Mouse (Mus musculus): ENCODE measurements around the gene Mctp1.

DNA sequence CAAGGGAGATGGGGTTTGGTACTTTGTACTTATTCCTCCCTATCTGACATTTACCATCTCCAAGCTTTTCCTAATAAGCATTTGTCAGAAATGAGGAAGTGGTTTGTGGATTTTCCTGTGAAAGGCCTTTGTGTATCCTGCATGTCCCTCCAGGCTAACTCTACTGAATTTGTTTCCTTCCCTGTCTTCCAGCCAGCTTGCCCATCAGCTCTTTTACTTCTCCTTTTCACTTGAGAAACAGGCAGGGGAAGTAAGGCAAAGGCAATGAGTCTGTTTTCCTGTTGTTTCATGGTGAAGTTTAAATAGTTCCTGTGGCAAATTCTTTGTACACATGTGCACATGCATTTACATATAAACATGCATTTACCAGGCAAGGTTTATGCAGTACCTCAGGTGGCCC is 11.6 kb downstream of the Mctp1 start:
- TF ChIP-seq CTCF (IDR thresholded peaks at IDR 0.05; ENCODE audit: low read depth, low read length) (no peak), POLR2A (IDR thresholded peaks at IDR 0.05; ENCODE audit: insufficient read depth, low read length) (no peak), EP300 (IDR thresholded peaks at IDR 0.05; ENCODE audit: insufficient read depth, low read depth, low read length) (no peak)
